Mouse (Mus musculus): ENCODE measurements at regions not wholly inside any gene's neighbourhood (a gene's known extent, or its start where the extent isn't known, plus 50 kb on each side); places are given as distances from the start of the nearest gene placed in this dataset.

DNA sequence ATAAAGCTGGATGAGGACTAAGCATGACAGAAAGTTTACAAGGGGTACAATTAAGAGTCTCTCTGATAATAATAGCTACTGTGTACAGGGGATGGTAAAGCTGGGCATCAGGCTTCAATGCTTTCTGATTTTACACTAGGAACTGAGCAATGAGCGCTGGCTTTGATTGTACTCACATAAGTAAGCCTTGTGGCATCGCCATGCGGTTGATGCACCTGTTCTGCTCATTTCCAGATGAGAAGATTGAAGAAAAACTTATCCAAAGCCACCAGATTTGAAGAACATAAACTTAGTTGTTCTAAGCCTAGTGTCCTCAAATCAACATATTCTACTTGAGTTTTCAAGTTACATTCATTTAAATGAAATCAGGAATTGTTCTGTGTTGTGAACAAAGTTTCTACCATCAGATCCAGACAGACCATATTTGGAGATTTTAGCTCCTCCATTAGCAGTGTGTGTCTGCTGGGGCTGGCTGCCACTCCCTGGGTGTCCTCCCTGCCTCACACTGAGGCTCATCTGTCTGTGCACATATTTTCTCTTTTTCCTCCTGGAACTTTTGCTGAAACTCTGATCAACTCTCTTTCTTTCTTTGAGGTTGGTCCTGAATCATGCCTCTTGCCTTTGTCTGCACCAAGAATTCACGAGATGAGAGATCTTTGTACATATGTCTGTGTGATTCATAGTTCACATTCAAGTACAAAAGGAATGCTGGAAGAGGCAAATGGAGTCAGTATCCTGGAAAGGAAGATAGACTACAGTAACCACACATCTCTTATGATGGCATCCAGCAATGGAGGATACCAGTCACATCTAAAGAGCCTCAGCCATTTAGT is 68.2 kb upstream of the Ifne start:
- no peak for DNase-seq (ENCODE audit: inconsistent age in 2 of 2, low spot score in 1 of 2)

- no peak for DNase-seq (ENCODE audit: inconsistent age in 2 of 2, low spot score in 1 of 2)
Observed at GRCm38 (mm10) chr4:88941955-88942354, 62.0 kb upstream of the Ifne start.

GRCm38 (mm10) chr4:88940670-88941069 is 60.7 kb upstream of the Ifne start:
- no peak for DNase-seq (ENCODE audit: inconsistent age in 2 of 2, low spot score in 1 of 2)

DNA sequence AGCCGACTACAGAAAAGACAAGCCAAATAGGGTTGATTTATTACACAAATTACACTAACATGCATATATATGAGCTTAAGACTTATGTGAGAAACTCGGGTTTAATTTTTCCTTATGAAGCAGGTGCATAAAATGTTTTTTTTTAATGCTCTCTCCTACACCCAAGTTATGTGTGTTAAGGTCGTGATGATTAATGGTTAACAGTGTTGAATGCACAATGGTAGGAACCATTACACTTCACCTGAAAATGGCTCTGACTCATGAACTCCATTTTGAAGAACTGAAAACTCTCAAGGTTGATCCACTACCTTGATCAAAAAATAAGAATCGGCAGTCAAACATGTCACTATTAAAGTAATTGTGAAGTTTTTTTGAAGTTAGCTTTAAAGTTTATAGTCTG is 59.4 kb upstream of the Ifne start:
- DNase-seq (ENCODE audit: inconsistent age in 2 of 2, low spot score in 1 of 2) = no peak

DNA sequence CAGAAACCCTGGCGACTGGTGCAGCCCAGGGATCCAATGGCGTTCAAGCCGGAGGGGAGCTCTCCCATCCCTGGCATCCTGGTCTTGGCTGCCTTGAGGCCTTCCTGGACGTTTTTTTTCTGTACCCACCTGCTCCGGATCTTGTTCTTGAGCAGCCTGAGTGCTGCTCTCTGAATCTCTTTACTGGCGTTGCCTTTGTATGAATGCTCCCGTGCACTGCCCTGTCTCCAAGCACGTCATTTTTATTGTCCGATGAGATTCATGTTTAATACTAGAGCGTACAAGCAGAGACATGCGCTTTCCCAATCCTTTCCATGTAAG is 58.7 kb upstream of the Ifne start:
- no peak for DNase-seq (ENCODE audit: inconsistent age in 2 of 2, low spot score in 1 of 2)

DNA sequence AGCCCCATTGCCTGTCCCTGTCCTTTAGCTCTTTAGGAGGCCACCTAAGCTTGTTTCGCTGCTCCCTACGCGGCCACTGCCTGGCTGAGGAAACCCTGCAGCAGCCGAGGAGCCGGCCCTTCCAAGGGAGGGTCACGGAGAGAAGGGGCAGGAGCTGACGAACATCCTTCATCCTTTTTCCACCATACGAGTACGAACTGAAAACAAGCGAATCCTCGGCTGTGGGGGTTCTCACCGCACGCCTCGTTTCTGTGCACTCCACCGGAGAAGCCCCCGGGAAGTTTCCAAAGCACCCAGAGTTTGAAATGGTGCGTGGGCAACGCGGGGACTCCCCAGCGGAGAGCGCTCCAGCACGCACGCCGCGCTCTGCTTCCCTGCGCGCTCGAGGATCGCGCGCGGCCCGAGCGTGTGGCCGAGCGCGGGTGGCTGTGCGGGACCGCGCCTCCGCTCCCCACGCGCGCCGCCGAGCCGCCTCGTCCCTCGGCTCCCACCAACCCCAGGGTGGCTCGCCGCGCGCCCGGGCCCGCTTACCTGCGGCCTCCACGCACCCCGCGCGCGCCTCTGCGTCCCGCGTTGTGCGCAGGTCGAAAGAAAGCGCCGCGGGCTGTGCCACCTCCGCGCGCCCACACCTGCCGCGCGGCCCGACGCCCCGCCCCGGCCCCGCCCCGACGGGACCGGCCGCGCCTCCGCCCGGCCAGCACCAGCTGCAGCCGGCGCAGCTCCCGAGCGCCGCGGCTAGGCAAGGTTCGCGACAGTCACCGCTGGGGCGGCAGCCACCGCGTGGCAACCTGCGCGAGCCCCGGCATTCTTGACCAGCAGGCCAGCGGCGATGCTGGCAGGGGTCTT is 58.1 kb upstream of the Ifne start:
- peak; percentile 63 to 87 for DNase-seq (ENCODE audit: inconsistent age in 2 of 2, low spot score in 1 of 2)

DNA sequence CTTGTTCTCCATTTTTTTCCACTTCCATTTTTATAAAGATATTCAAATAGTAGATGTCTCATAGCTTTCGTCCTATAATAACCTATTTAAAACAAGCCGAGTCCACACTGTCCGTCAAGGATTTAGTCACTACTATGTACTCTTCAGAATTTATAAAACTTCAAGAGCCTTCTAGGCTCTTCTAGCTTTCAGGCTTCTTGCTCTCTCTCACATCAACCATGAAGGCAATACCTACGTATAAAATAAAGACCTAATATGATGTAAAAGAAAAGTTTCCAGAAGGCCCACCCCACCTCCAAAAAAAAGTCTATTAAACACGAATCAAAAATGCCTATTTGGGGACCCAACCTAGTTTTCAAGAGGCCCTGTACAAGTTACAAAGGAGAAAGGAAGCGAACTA is 57.0 kb upstream of the Ifne start:
- no peak for DNase-seq (ENCODE audit: inconsistent age in 2 of 2, low spot score in 1 of 2)

- no peak for DNase-seq (ENCODE audit: inconsistent age in 2 of 2, low spot score in 1 of 2)
Observed at GRCm38 (mm10) chr4:88935901-88936300, 55.9 kb upstream of the Ifne start.

DNA sequence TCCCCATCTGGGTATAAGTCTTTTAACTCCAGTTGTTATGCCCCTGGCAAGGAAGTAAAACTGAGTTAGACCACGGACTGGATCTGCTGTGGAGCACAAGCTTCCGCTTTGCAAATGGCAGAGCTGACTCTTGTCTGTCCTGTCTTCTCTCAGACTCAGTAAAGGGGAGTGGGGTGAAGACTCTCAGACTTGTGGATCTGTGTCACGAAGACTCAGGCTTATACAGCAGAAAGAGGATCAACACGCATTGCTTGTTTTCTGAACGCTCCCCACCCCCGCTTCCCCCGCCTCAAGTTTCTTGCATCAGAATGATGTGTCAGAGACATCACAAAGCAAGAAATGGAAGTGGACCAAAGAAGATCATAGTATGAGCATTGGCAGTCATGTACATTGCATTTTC is 55.3 kb upstream of the Ifne start:
- no peak for DNase-seq (ENCODE audit: inconsistent age in 2 of 2, low spot score in 1 of 2)

DNA sequence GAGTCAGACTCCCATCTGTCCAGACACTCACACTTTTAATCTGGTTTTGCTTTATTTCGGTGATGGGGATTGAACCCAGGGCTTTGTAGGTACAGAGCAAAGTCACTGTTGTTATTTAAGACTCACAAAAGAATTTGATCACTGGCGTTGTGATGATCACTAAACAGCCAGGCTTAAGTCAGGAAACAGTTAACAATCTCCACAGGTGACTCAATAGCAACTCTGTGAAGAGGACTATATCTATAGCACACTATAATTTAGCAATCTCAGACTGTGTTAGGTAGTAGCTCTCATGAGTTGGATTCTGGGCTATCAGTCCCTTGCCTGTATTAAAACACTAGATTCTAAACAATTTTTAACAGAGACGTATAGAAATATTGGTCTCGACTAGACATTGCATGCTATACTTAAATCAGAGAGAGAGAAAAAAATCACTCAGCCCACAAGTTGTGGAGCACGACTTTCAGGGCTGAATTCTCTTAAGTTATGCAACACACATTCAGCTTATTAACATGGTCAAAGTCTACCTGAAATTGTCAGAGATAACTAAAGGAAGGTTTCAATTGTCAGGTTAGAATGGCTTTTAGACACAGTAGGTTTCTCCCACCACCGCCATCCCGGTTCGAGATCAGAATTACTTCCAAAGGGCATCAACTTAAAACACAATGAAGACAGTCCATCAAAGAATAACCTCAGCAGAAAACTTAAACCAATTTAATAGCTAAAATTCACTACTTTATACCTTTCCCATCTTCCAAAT is 54.4 kb upstream of the Ifne start:
- no peak for DNase-seq (ENCODE audit: inconsistent age in 2 of 2, low spot score in 1 of 2)

DNA sequence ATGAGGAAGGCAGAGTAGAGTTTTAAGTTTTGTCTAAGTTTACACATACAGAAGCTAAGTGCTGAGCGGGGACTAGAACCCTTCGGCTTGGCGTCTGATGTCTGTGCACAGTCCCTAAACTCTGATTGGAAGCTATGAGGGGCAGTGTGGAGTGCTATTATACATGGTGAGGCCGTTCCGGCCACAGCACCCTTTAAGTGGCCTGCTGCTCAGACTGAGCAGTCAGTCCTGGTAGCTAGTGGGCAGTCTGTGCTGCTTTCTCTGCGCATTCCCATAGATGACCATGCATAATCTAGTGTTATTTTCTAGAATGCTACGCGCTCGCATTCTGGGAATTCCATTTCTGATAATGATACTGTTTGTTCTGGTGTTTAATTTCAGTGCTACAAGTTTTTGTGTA is 51.2 kb upstream of the Ifne start:
- no peak for DNase-seq (ENCODE audit: inconsistent age in 2 of 2, low spot score in 1 of 2)
